Mouse (Mus musculus) intestine, embryonic 16.5 days (tissue): ENCODE results near the gene Fam104a. TPM values are rescaled to one million over a fixed set of nuclear protein-coding genes. Genes with fewer than 3 reads are reported as not detected.

Experiments
- ATAC-seq: fragments of 200-750 bp; cut with Nextera tagmentation; 2 replicates; pipeline ENCODE4 v1.8.0; 2017; ENCODE audit warnings: moderate TSS enrichment, moderate library complexity
- H3K27ac ChIP-seq: fragments of 300-500 bp; sonication (generic); 2 replicates; pipeline ENCODE4 v1.5.1; 2014; ENCODE audit warnings: mild to moderate bottlenecking, low read length
- H3K27me3 ChIP-seq: fragments of 300-500 bp; sonication (generic); replicated peaks from 2 replicates; pipeline ENCODE4 v1.6.1; 2014; ENCODE audit warnings: low read length, control low read depth, mixed read lengths; ENCODE audit not compliant: control insufficient read depth, insufficient read depth
- H3K36me3 ChIP-seq: fragments of 300-500 bp; sonication (generic); 2 replicates; pipeline ENCODE4 v1.6.1; 2014; ENCODE audit warnings: low read length, control low read depth; ENCODE audit not compliant: control insufficient read depth, insufficient read depth
- H3K4me1 ChIP-seq: fragments of 300-500 bp; sonication (generic); 2 replicates; pipeline ENCODE4 v1.6.1; 2014; ENCODE audit warnings: low read length, control low read depth, mixed read lengths; ENCODE audit not compliant: control insufficient read depth, insufficient read depth
- H3K4me2 ChIP-seq: fragments of 300-500 bp; sonication (generic); 2 replicates; pipeline ENCODE4 v1.6.1; 2014; ENCODE audit warnings: low read depth, low read length, control low read depth
- H3K4me3 ChIP-seq: fragments of 300-500 bp; sonication (generic); 2 replicates; pipeline ENCODE4 v1.5.1; 2014; ENCODE audit warnings: mild to moderate bottlenecking, low read length
- H3K9ac ChIP-seq: fragments of 300-500 bp; sonication (generic); 2 replicates; pipeline ENCODE4 v1.6.1; 2014; ENCODE audit warnings: low read depth, low read length
- H3K9me3 ChIP-seq: fragments of 300-500 bp; sonication (generic); 2 replicates; pipeline ENCODE4 v1.6.1; 2016; ENCODE audit warnings: low read length, control low read depth; ENCODE audit not compliant: control insufficient read depth
- WGBS: fragments of 180-500 bp; shearing (Covaris S2); extraction: QIAGEN DNeasy Blood & Tissue Kit; methylation state at CpG from one replicate; pipeline ENCODE4 v1.1.7; 2014; 5-methylcytosine and 5-hydroxymethylcytosine counted together
- polyA plus RNA-seq: library from polyadenylated mRNA; unstranded; fragments of >200 nt; fragmentation: Nextera tagmentation; extraction: Ambion mirVana; gene quantifications from 2 replicates; pipeline ENCODE4 v1.2.1, GENCODE M21; 2015

The Fam104a gene
- polyA plus RNA-seq, 1 experiment from 2014 or later: 41.7 TPM

DNA sequence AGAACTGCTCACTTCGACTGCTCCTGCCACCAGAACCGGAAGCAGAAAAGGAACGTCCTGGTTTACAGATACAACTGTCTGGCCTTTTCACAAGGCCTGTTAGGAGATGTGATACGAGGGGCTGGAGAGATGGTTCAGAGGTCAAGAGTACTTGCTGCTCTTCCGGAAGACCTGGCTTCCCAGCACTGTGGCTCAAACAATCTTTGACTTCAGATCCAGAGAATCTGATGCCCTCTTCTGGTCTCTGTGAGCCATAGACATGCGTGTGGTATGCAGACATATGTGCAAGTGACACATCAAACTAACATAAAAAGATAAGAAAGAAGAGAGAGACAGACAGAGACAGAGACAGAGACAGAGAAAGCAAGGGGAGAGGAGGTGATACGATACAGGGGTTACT lies 51.7 kb downstream of the Fam104a start:
- Histone ChIP-seq H3K36me3 (no peaks in the 10 kb centered on the region), H3K4me3 (no peak overlapping the region), H3K9me3 (no peaks in the 10 kb centered on the region), H3K27ac (peak overlapping the region; percentile 46), H3K4me1 (peaks cover 4% of the 10 kb centered on the region; the same call in 1 of the 2 replicates), H3K4me2 (peak overlapping the region; percentile 35), H3K27me3 (peaks cover 2% of the 10 kb centered on the region; the same call in 1 of the 2 replicates), H3K9ac (0 out of 2 replicates have a peak overlapping the region, but pooled peaks have one; percentile 6)
- peak; percentile 49 for ATAC-seq
- 64% methylated on average over 7 of the region's 7 CpGs for WGBS

DNA sequence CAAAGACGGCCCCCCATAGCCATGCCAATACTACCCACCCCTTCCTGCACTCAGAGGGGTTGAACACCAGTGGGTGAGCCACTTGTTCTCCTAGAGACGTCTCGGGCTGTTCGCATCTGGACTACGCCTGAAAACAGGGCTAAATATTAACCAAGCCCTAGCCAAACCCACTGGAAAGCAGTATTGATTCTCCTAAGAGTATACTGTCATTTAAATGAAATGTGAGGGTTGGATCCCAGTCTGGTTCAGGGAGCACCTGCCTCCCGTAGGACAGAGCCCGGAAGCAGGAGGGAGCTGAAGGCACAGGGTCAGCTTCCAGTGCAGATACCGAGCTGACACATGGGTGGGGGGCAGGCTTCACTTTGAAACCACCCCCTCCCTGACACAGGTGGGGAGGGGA lies 52.1 kb downstream of the Fam104a start:
- Histone ChIP-seq H3K27ac (peak overlapping the region; percentile 46), H3K9ac (peak overlapping the region; percentile 6; the same call in 1 of the 2 replicates)
- 52% methylated on average over 8 of the region's 8 CpGs for WGBS

DNA sequence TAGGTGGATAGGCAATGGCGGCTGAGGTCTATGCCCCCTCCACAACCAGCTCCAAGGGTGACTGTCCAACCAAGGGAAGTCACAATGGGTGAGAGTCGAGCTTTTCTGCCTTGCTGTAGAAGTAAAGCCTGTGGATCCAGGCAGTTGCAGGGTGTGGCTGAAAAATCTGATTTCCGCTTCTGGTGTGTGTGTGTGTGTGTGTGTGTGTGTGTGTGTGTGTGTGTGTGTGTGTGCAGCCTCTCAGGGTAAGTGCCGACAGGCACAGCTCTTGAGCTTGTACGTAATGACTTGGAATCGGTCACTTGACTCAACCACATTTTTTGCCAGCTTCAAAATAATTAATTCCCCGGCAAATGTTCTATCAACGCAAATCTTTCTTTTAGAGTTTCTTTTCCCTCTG lies 52.7 kb downstream of the Fam104a start:
- no peaks in the 10 kb centered on the region for H3K36me3 ChIP-seq
- H3K4me3 ChIP-seq: peak overlapping the region; percentile 7; the same call in 1 of the 2 replicates
- peaks cover 2% of the 10 kb centered on the region; the same call in 1 of the 2 replicates for H3K27me3 ChIP-seq
- ATAC-seq: peak; percentile 66
- peak overlapping the region; percentile 35 for H3K4me2 ChIP-seq
- H3K9me3 ChIP-seq: no peaks in the 10 kb centered on the region
- peak overlapping the region; percentile 43; the same call in 1 of the 2 replicates for H3K9ac ChIP-seq
- WGBS: 63% methylated on average over 8 of the region's 8 CpGs
- H3K27ac ChIP-seq: 0 out of 2 replicates have a peak overlapping the region, but pooled peaks have one; percentile 46
- peaks cover 4% of the 10 kb centered on the region; the same call in 1 of the 2 replicates for H3K4me1 ChIP-seq

More for the DNA sequence above, 52.1 kb downstream of the Fam104a start:
- Histone ChIP-seq H3K4me2 (peak overlapping the region; percentile 35), H3K27me3 (peaks cover 2% of the 10 kb centered on the region; the same call in 1 of the 2 replicates), H3K4me1 (peaks cover 4% of the 10 kb centered on the region; the same call in 1 of the 2 replicates), H3K36me3 (no peaks in the 10 kb centered on the region), H3K9me3 (no peaks in the 10 kb centered on the region), H3K4me3 (peak overlapping the region; percentile 7; the same call in 1 of the 2 replicates)
- peak; percentile 89 for ATAC-seq

DNA sequence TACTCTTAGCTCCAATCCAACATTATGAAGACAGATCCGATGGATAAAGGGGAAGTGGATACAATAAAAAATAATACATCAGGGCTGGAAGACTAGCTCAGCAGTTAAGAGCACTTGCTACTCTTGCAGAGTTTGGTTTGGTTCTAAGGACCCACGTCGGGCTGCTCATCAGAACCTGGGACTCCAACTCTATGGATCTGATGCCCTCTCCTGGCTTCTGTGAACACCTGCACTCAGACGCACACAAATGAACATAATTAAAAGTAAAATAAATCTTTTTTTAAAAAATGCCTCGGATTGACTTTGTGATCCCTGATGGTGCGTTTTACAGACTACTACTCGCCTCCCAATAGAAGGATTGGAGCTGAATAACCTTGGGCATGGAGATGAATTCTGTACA lies 53.3 kb downstream of the Fam104a start:
- Histone ChIP-seq H3K4me2 (no peak overlapping the region), H3K4me3 (no peak overlapping the region), H3K27me3 (peaks cover 2% of the 10 kb centered on the region; the same call in 1 of the 2 replicates), H3K27ac (no peak overlapping the region), H3K9ac (no peak overlapping the region), H3K9me3 (no peaks in the 10 kb centered on the region), H3K4me1 (peaks cover 4% of the 10 kb centered on the region; the same call in 1 of the 2 replicates), H3K36me3 (no peaks in the 10 kb centered on the region)
- 59% methylated on average over 7 of the region's 7 CpGs for WGBS
- ATAC-seq: no peak

DNA sequence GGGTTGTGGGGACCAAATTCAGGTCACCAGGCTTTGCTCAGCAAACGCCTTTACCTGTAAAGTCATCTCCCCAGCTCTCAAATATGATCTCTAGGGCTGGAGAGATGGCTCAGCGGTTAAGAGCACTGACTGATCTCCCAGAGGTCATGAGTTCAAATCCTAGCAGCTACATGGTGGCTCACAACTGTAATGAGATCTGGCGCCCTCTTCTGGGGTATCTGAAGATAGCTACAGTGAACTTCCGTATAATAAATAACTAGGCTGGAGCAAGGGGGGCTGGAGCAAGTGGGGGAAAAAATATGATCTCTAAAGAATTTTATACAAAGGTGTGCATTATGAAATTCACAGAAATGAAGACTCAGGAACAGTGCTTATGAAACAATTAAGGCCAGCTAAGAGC lies 56.2 kb downstream of the Fam104a start:
- WGBS: 60% methylated on average over 4 of the region's 4 CpGs
- no peak for ATAC-seq
- no peak overlapping the region for H3K9ac ChIP-seq
- H3K4me2 ChIP-seq: no peak overlapping the region
- H3K4me1 ChIP-seq: peaks cover 7% of the 10 kb centered on the region; the same call in 1 of the 2 replicates
- no peaks in the 10 kb centered on the region for H3K9me3 ChIP-seq
- no peak overlapping the region for H3K4me3 ChIP-seq
- H3K36me3 ChIP-seq: no peaks in the 10 kb centered on the region
- H3K27ac ChIP-seq: no peak overlapping the region
- peaks cover 2% of the 10 kb centered on the region; the same call in 1 of the 2 replicates for H3K27me3 ChIP-seq

DNA sequence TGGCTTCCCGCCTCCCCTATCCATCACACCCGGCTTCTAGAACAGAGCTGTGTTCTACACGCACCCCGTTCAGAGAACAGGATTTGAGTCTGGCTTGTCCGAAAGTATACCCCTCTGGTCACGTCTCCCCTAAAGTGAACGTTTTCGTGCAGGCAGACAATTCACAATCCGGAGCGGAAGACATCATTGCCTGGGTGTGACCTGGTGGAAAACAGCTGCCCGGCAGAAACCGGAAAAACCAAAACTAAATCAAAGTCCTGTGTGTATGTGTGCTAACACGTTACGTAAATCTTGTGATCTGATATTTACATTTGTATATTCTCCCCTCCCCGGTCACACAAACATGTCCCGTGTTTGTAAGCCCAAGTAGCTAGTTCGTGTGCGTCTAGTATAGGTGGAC lies 58.5 kb downstream of the Fam104a start:
- 0 out of 2 replicates have a peak, but pooled peaks cover 3% of the 10 kb centered on the region for H3K4me1 ChIP-seq
- no peaks in the 10 kb centered on the region for H3K9me3 ChIP-seq
- H3K4me3 ChIP-seq: no peak overlapping the region
- peaks cover 11% of the 10 kb centered on the region for H3K27me3 ChIP-seq
- no peak for ATAC-seq
- no peak overlapping the region for H3K9ac ChIP-seq
- H3K36me3 ChIP-seq: no peaks in the 10 kb centered on the region
- H3K27ac ChIP-seq: no peak overlapping the region
- H3K4me2 ChIP-seq: no peak overlapping the region
- 81% methylated on average over 18 of the region's 18 CpGs for WGBS

DNA sequence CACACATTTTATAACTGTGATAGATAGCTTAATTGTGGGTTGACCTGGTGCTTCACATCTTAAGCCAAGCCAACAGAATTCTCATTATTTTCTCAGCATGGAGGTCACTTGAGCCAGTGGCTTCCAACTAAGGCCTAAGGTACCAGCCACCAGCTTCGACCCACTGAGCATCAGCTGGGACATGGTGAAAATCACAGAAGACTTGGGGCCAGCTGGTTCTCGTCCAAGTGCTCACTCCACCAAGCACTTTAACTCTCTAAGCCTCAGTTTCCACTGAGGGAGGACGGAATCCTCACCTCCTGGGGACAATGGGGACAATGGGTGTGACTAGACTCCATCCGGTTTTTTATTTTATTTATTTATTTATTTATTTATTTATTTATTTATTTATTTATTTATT lies 61.9 kb downstream of the Fam104a start:
- Histone ChIP-seq H3K27ac (no peak overlapping the region), H3K4me1 (peaks cover 16% of the 10 kb centered on the region), H3K27me3 (peaks cover 32% of the 10 kb centered on the region), H3K36me3 (no peaks in the 10 kb centered on the region), H3K9me3 (no peaks in the 10 kb centered on the region), H3K4me3 (no peak overlapping the region), H3K9ac (no peak overlapping the region), H3K4me2 (no peak overlapping the region)
- WGBS: 81% methylated on average over 4 of the region's 4 CpGs
- ATAC-seq: no peak

DNA sequence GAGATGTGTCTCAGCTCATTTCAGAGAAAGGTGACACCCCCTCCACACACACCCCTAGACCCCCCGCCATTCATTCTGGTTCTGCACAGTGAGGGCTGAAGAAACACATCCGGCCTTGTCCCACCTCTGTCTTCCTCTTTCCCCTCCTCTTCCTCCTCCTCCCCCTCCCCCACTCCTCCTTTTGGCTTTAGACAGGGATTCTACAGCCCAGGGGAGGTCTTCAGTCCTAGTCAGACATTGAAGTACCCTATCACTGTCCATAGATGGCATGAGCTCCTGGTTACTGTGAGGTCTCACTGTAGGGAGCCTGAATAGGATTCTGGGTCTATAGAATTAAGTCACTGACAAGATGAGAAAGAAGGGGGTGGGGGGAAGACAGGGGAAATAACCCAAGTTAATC lies 63.0 kb downstream of the Fam104a start:
- Histone ChIP-seq H3K9me3 (no peaks in the 10 kb centered on the region), H3K27ac (no peak overlapping the region), H3K27me3 (peaks cover 32% of the 10 kb centered on the region), H3K4me1 (peaks cover 16% of the 10 kb centered on the region), H3K36me3 (no peaks in the 10 kb centered on the region), H3K4me2 (no peak overlapping the region), H3K4me3 (no peak overlapping the region), H3K9ac (no peak overlapping the region)
- WGBS: 58% methylated on average over 2 of the region's 2 CpGs
- ATAC-seq: no peak

DNA sequence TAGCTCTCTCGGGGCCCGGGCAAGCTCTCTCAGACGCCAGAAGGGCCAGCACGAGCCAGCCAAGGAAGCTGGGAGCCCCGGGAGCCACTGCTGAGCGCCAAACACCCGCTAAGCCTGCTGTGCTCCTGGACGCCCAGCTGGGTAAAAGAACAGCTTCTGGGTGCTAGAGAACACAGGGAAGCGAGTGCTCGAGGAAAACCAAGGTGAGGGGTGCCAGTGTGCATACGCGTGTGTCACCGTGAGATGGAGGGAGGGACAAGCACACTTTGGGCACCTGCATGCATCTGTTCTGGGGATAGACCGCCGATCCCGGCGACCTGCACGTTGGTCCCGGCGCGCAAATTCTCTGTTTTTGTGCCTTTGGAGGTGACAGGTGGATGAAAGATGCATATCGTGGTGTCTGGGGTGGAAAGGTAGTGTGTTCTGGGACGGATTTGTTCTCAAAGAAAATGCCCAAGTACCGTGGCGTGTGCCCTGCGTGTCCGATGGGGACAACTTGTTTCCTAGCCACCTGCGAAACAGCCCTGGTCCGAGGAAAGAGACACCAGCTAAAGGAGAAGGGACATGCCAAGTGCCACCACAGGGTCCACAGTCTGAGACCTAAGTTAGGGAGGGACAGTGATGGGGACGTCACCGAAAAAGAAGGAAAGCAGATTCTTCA lies 64.4 kb downstream of the Fam104a start:
- peaks cover 16% of the 10 kb centered on the region for H3K4me1 ChIP-seq
- H3K27me3 ChIP-seq: peaks cover 34% of the 10 kb centered on the region
- no peaks in the 10 kb centered on the region for H3K36me3 ChIP-seq
- H3K4me3 ChIP-seq: peak overlapping the region; percentile 51
- no peaks in the 10 kb centered on the region for H3K9me3 ChIP-seq
- peak overlapping the region; percentile 90 for H3K4me2 ChIP-seq
- no peak for ATAC-seq
- H3K27ac ChIP-seq: no peak overlapping the region
- WGBS: 4% methylated on average over 31 of the region's 31 CpGs
- peak overlapping the region; percentile 58 for H3K9ac ChIP-seq
